Mouse (Mus musculus): ENCODE measurements around the gene Fibp. TPM values are rescaled to one million over a fixed set of nuclear protein-coding genes. Genes with fewer than 3 reads are reported as not detected.

Fibp gene
- total and polyA plus RNA-seq, 3 experiments = 21.9 to 63.5 TPM; not detected in 1

DNA sequence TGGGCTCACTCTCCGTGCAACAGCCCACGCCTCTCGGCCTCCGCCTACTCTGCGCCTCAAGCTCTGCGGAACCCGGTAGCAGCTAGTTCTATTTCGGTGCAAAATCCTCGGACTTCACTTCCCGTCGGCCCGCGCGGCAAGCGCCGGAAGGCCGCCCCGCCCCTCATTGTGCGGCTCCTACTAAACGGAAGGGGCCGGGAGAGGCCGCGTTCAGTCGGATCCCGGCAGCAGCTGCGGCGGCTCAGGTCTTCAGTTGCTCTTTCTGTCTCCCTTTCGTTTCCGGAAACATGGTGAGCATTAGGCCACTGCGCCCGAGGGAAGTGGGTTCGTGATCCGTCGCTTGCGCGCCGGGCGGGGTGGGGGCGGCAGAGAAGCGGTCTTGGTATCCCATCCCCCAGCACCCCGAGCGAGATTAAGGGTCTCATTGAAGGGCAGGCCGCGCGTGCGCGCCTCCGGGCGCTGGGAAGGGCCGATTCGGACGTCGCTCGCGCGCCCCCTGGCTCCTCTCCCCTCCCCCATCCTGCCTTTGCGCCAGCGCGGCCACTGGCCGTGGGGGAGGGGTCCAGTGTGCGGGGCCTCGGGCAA is 30.0 kb downstream of the Fibp start, which contains the start of gene Cfl1 (continued):
- TF ChIP-seq MXI1 (IDR thresholded peaks at IDR 0.05; ENCODE audit: low read depth, low read length) (0 out of 2 replicates have a peak, but pooled peaks have one; percentile 71), KAT2A (conservative IDR thresholded peaks at IDR 0.05; ENCODE audit: low read depth, low read length) (peak; percentile 84), EP300 (IDR thresholded peaks at IDR 0.05; ENCODE audit: low read depth in 1 of 2, low read length in 2 of 2) (peak in 1 of 2 experiments; percentile 27; a peak in 1 of 4 replicates), BHLHE40 (IDR thresholded peaks at IDR 0.05; ENCODE audit: borderline replicate concordance, low read depth, low read length) (no peak), MYC (IDR thresholded peaks at IDR 0.05; ENCODE audit: low read depth, low read length) (no peak), MYB (IDR thresholded peaks at IDR 0.05; ENCODE audit: low read depth, low read length) (no peak), ZKSCAN1 (IDR thresholded peaks at IDR 0.05; ENCODE audit: low read depth, low read length) (no peak), GABPA (IDR thresholded peaks at IDR 0.05; ENCODE audit: low read depth, low read length) (no peak), JUND (IDR thresholded peaks at IDR 0.05; ENCODE audit: low read depth, low read length) (no peak), RAD21 (IDR thresholded peaks at IDR 0.05; ENCODE audit: low read depth, low read length) (no peak)

DNA sequence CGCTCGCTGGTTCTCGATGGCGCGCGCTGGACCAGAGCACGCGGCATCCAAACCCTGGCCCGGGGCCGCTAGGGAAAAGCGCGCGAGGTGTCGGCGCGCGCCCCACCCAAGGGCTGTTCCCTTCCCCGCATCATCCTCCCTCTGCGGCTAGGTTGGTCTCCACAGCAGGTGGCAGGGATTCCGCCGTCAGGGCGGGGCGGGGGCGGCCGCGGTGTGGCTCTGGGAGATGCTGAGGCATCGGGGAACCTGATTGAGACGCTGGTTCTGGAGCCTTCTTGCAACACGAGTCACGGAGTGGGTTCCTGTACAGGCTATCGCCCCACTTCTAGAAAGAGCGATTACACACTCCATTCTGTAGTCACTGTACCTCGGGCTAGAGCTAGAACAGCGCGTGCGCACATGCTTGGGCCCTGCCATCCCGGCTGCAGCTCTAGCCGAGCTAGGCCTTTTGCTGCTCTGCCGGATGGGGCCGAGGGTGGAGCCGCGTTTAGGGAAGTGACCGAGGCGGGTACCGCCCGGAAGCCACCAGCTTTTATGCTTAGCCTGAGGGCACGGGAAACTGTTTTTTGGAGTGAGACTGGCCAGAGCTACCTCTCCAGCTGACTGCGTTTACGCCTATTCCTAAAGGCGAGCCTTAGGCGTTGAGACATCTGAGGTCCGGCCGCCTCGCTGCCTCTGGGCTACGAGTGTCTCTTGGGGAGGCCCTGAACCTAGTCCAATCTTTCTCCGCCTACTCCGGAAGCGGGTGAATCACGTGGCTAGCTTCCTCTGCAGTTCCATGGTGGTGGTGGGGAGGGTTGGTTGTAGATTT is 30.7 kb downstream of the Fibp start:
- Histone ChIP-seq H3K4me3 (ENCODE audit: control insufficient read depth in 1 of 2, insufficient read depth in 1 of 2, low read depth in 2 of 2, low read length in 2 of 2) (peak overlapping the region; percentile 80 to 87), H3K4me1 (ENCODE audit: control insufficient read depth in 1 of 2, insufficient read depth in 2 of 2, low read length in 2 of 2) (peaks cover 0 to 12% of the 10 kb centered on the region in 2 experiments; a peak in 2 of 4 replicates), H3K36me3 (ENCODE audit: control insufficient read depth in 1 of 2, insufficient read depth in 2 of 2, low read length in 2 of 2) (peaks cover 0 to 13% of the 10 kb centered on the region in 2 experiments), H3K27ac (ENCODE audit: control insufficient read depth, low read depth, low read length) (peak overlapping the region; percentile 93), H3K79me2 (ENCODE audit: control insufficient read depth, insufficient read depth, low read length, poor library complexity) (peaks cover 31% of the 10 kb centered on the region), H3K9ac (ENCODE audit: control insufficient read depth, low read depth, low read length, poor library complexity, severe bottlenecking) (peak overlapping the region; percentile 99), H3K9me3 (replicated peaks; ENCODE audit: insufficient read depth, low read length) (no peaks in the 10 kb centered on the region), H3K27me3 (ENCODE audit: control insufficient read depth in 1 of 2, insufficient read depth in 2 of 2, low read length in 2 of 2) (no peaks in the 10 kb centered on the region)
- DNase-seq (ENCODE audit: low read depth, low spot score) = peak; percentile 95
- TF ChIP-seq ZKSCAN1 (IDR thresholded peaks at IDR 0.05; ENCODE audit: low read depth, low read length) = no peak
- peak; percentile 61 for TF ChIP-seq NRF1 (IDR thresholded peaks at IDR 0.05; ENCODE audit: insufficient read depth, low read depth, low read length, poor library complexity, severe bottlenecking)
- peak; percentile 80 for TF ChIP-seq NELFE (IDR thresholded peaks at IDR 0.05; ENCODE audit: low read depth, low read length)
- peak; percentile 69; the same call in 1 of the 2 replicates for TF ChIP-seq MYC (IDR thresholded peaks at IDR 0.05; ENCODE audit: low read depth, low read length)
- peak; percentile 46 for TF ChIP-seq MAZ (IDR thresholded peaks at IDR 0.05; ENCODE audit: low read depth, low read length)
- TF ChIP-seq CHD1 (IDR thresholded peaks at IDR 0.05; ENCODE audit: low read depth, low read length) = peak; percentile 88; the same call in 1 of the 2 replicates
- TF ChIP-seq E2F4 (IDR thresholded peaks at IDR 0.05; ENCODE audit: borderline replicate concordance, low read depth, low read length) = peak; percentile 20; the same call in 1 of the 2 replicates
- peak; percentile 90 for TF ChIP-seq SIN3A (IDR thresholded peaks at IDR 0.05; ENCODE audit: low read length)
- TF ChIP-seq USF1 (IDR thresholded peaks at IDR 0.05; ENCODE audit: low read depth, low read length) = peak; percentile 96
- no peak for TF ChIP-seq CTCF (IDR thresholded peaks at IDR 0.05 in 2 of 3, conservative IDR thresholded peaks at IDR 0.05 in 1 of 3; ENCODE audit: control insufficient read depth in 1 of 3, insufficient read depth in 1 of 3, low read depth in 2 of 3, low read length in 3 of 3, poor library complexity in 1 of 3, severe bottlenecking in 1 of 3)
- no peak for TF ChIP-seq RAD21 (IDR thresholded peaks at IDR 0.05; ENCODE audit: low read depth, low read length)
- peak in 1 of 2 experiments; percentile 83; a peak in 2 of 4 replicates for TF ChIP-seq USF2 (IDR thresholded peaks at IDR 0.05; ENCODE audit: borderline replicate concordance in 1 of 2, insufficient read depth in 1 of 2, low read depth in 1 of 2, low read length in 2 of 2)
- TF ChIP-seq RCOR1 (IDR thresholded peaks at IDR 0.05; ENCODE audit: low read depth, low read length) = no peak
- TF ChIP-seq ETS1 (IDR thresholded peaks at IDR 0.05; ENCODE audit: low read depth, low read length) = peak; percentile 47; the same call in 1 of the 2 replicates
- TF ChIP-seq EP300 (IDR thresholded peaks at IDR 0.05; ENCODE audit: low read depth in 1 of 2, low read length in 2 of 2) = peak in 1 of 2 experiments; percentile 40; a peak in 1 of 4 replicates
- TF ChIP-seq ZMIZ1 (IDR thresholded peaks at IDR 0.05; ENCODE audit: low read depth, low read length) = peak; percentile 91
- TF ChIP-seq BHLHE40 (IDR thresholded peaks at IDR 0.05; ENCODE audit: borderline replicate concordance, low read depth, low read length) = peak; percentile 62
- TF ChIP-seq POLR2A (IDR thresholded peaks at IDR 0.05; ENCODE audit: control insufficient read depth in 1 of 2, insufficient read depth in 1 of 2, low read depth in 1 of 2, low read length in 2 of 2, poor library complexity in 1 of 2) = peak; percentile 66 to 91; a peak in 3 of 4 replicates
- peak; percentile 81; the same call in 1 of the 2 replicates for TF ChIP-seq UBTF (IDR thresholded peaks at IDR 0.05; ENCODE audit: borderline replicate concordance, insufficient read depth, low read depth, low read length)
- peak; percentile 90 for TF ChIP-seq MAX (IDR thresholded peaks at IDR 0.05; ENCODE audit: low read length)
- peak; percentile 75 for TF ChIP-seq HCFC1 (IDR thresholded peaks at IDR 0.05; ENCODE audit: low read depth, low read length)
- TF ChIP-seq MYB (IDR thresholded peaks at IDR 0.05; ENCODE audit: low read depth, low read length) = 0 out of 2 replicates have a peak, but pooled peaks have one; percentile 5
- TF ChIP-seq KAT2A (conservative IDR thresholded peaks at IDR 0.05; ENCODE audit: low read depth, low read length) = peak; percentile 50
- TF ChIP-seq ZNF384 (IDR thresholded peaks at IDR 0.05; ENCODE audit: low read depth, low read length) = no peak
- peak; percentile 91 for TF ChIP-seq MXI1 (IDR thresholded peaks at IDR 0.05; ENCODE audit: low read depth, low read length)
- TF ChIP-seq TCF12 (IDR thresholded peaks at IDR 0.05; ENCODE audit: low read depth, low read length) = peak; percentile 35; the same call in 1 of the 2 replicates
- no peak for TF ChIP-seq TAL1 (IDR thresholded peaks at IDR 0.05; ENCODE audit: low read length)
